Mouse (Mus musculus) brown adipose tissue, adult 24 weeks (tissue): ENCODE measurements around the gene Rpl21. TPM values are rescaled to one million over a fixed set of nuclear protein-coding genes. Genes with fewer than 3 reads are reported as not detected.
A peak's percentile ranks its signal among the peaks of the same experiment; 100 is the strongest.

Source experiments
- H3K27ac ChIP-seq: fragments of 200-500 bp; replicated peaks from 2 replicates; pipeline ENCODE4 v1.5.1; 2012; ENCODE audit warnings: low read depth, mild to moderate bottlenecking, low read length
- H3K4me1 ChIP-seq: fragments of 200-500 bp; 2 replicates; pipeline ENCODE4 v1.6.1; 2012; ENCODE audit warnings: low read length, mixed read lengths; ENCODE audit not compliant: control insufficient read depth, insufficient read depth, insufficient read length
- H3K4me3 ChIP-seq: fragments of 200-500 bp; 2 replicates; pipeline ENCODE4 v1.5.1; 2012; ENCODE audit warnings: low read depth, mild to moderate bottlenecking, low read length, moderate library complexity; ENCODE audit not compliant: insufficient read depth
- polyA plus RNA-seq: library from polyadenylated mRNA; stranded (reverse); fragments of >200 nt; gene quantifications from 2 replicates; pipeline ENCODE4 v1.2.4, GENCODE M21; 2012; ENCODE audit not compliant: missing spikeins, insufficient read depth, insufficient read length

Rpl21 gene
- 55.2 and 82.1 TPM in 2 replicates for polyA plus RNA-seq

DNA sequence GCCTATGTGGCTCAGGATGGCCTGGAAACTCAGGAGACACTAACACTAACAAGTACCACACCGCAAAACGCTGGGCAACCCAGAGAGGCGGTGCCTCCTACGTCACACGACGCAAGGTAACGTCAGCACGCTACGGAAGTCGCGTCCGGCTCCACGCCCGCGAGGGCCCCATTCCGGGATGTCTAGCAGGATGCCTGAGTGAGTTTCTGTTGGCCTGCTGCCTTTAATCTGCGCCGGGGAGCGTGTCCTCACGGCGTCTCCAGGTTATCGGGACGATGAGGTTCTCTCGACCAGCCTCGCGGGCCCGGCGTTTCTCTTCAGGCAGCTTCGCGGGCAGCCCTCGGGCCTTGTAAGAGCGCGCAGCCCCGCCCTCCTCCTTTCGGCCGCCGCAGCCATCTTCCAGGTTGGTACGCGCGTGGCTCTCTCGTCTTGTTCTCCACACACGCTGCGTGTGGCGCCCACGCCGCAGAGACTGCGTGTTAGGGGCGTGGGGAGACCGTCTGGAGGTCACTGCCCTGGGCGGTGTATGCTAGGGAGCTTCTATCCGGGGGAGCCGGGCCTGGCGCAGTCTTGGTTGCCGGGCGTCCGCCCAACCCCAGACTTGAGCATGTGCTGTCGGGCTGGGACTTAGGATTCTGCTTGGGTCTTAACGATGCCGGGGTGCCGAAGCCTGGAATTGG is at the start of gene Rpl21:
Gene Rpl21 (plus strand): TSS at position 122 of the 680 bp plus-strand sequence.
- Histone ChIP-seq H3K4me3 (peak within 1 kb of the TSS; percentile 80), H3K27ac (peak within 1 kb of the TSS; percentile 94), H3K4me1 (peaks cover 2% of the 10 kb centered on the region; the same call in 1 of the 2 replicates)

DNA sequence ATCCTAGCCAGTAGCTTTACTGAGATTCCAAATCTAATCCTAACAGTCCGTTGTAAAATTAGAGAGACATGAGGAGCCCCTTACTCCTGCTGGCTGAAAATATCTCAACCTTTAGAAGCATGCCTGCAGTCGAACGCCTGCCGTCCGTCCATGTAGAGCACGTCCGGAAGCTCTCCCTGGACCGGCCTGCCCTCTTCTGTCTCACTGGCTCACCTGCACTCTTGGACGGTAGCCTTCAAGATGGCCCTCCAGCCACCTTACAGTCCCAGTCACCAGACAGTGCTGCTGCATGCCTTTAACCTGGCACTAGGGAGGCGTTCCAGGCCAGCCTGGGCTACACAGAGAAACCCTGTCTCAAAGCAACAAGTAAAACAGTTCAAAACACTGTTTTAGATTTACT is 49.4 kb upstream of the Rpl21 start:
- Histone ChIP-seq H3K27ac (no peak overlapping the region), H3K4me1 (peaks cover 29% of the 10 kb centered on the region), H3K4me3 (no peak overlapping the region)

- peaks cover 30% of the 10 kb centered on the region for H3K4me1 ChIP-seq
- no peak overlapping the region for H3K4me3 ChIP-seq
- H3K27ac ChIP-seq, result no peak overlapping the region
Observed at GRCm38 (mm10) chr5:146783891-146784290, 48.8 kb upstream of the Rpl21 start.

DNA sequence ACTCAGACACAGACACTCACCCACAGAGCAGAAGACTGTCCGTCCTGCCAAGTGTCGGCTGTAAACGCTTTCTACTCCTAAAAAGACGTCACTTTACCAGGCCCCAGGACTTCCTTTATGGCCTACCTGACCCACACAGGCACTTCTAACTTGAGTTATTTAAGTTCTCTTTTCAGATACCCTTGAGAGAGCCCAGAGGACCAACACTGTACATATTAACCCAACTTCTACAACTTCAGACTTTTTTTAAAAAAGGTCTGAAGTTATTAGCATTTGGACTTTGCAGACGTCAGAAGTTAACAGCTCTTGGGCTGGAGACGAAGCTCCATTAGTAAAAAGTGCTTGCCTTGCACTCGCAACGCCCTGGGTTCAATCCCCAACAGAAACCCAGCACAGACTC is 46.6 kb upstream of the Rpl21 start:
- peaks cover 18% of the 10 kb centered on the region for H3K4me1 ChIP-seq
- no peak overlapping the region for H3K4me3 ChIP-seq
- H3K27ac ChIP-seq, result no peak overlapping the region

DNA sequence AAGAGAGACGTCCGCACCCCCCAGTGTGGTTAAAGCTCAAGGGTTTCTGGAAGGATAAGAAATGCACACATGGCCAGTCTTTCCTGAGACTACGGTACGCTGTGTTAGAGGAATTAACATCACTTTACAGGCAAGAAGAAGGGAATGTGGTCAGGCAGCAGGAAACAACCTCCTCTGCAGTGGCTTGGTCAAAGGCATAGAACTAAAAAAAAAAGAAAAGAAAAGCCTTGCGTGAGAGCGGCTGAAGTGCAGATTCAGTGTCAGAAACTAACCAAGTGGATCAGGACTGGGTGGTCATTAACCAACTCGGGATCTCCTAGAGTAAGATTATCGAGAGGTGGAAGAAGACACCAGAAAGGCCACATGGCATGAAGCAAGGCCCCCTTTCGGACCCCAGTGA is 43.3 kb upstream of the Rpl21 start:
- H3K4me3 ChIP-seq, result no peak overlapping the region
- H3K27ac ChIP-seq, result no peak overlapping the region
- peaks cover 24% of the 10 kb centered on the region for H3K4me1 ChIP-seq

GRCm38 (mm10) chr5:146790944-146791343 is 41.7 kb upstream of the Rpl21 start:
- Histone ChIP-seq H3K27ac (no peak overlapping the region), H3K4me1 (peaks cover 19% of the 10 kb centered on the region), H3K4me3 (no peak overlapping the region)

- Histone ChIP-seq H3K27ac (no peak overlapping the region), H3K4me1 (peaks cover 18% of the 10 kb centered on the region), H3K4me3 (peak overlapping the region; percentile 22)
Observed at GRCm38 (mm10) chr5:146792140-146792791, 40.4 kb upstream of the Rpl21 start.

DNA sequence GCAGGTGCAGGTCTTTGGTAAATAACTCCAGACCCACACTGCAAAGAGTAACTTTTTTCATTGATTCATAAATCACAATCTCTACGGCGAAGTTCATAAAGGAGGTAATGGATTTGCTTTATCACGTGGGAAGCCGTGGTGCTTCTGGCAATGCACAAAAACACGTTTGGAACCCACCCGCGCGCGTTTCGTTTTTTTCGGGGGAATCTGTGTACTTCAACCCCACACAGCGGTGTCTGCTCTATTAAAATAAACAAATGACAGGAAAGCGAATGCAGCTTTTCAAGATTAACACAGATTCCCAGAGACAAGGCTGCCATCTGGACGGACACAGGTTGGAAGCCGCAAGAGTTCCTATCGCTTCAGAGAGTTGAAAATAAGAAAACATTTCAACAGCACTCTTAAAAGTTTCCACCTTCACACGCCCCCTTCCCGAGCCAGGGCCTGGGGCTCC is 39.0 kb upstream of the Rpl21 start:
- Histone ChIP-seq H3K27ac (peak overlapping the region; percentile 75), H3K4me1 (peaks cover 16% of the 10 kb centered on the region), H3K4me3 (peak overlapping the region; percentile 98)

DNA sequence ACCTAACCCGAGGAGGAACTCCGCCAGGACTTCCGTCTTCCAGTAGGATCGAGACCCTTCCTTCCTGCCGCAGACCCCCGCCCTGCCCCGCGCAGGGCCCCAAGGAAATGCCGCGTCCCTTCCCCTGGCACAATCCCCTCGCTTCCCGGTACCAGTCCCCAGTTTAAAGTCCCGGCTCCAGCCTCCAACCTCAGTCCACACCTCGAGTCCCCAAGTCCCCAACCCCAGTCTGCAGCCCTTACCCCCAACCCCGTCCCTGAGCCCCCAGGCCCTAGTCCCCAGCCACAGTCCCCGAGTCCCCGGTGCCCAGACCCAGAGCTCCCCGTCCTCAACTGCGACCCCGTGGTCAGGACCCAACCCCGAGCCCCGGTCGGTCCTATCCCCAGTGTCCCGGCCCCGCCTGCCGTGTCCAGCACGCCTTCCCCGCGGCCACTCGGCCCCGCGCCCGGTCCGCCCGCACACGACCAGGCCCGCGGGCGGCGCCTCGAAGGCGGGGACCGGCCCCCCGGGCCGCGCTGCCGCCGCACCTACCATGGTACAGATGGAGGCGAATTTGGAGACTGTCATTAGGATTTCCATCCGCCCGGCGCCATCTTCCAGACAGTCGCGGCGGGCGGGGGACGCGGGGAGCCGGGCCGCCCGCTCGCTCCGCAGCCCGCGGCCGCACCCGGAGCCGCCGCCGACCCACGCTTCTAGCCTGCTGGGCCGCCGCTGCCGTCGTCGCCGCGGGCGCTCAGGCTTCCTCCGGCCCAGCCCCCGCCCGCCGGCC is 38.4 kb upstream of the Rpl21 start:
- Histone ChIP-seq H3K4me1 (peaks cover 16% of the 10 kb centered on the region), H3K27ac (peak overlapping the region; percentile 75), H3K4me3 (peak overlapping the region; percentile 98)

GRCm38 (mm10) chr5:146794853-146795252 is 37.8 kb upstream of the Rpl21 start, which contains the start of gene Usp12:
Gene Usp12 (minus strand): TSS chr5:146795006.
- Histone ChIP-seq H3K4me3 (peak within 1 kb of the TSS; percentile 98), H3K4me1 (peaks cover 16% of the 10 kb centered on the region), H3K27ac (peak within 1 kb of the TSS; percentile 75)

GRCm38 (mm10) chr5:146795728-146796127 is 37.0 kb upstream of the Rpl21 start:
- no peak overlapping the region for H3K4me3 ChIP-seq
- H3K27ac ChIP-seq, result no peak overlapping the region
- peaks cover 16% of the 10 kb centered on the region for H3K4me1 ChIP-seq

DNA sequence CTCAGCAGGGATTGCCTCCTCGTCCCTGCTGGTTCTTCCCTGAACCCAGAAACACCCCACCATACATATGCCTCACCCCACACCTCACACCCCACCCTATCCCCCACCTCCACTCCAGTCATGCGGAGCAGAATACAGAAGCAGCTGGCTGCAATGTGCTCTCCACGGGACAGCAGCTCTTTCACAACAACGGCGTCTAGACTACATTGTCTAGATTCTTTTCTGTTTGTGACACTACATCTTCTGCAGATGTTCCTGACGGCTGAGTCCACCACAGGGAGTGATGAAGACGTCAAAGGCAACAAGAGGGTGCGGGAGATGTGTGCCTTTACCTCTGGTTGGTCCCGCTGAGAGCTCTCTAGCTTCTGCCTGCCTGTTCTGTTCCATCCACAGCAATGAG is 34.7 kb upstream of the Rpl21 start:
- Histone ChIP-seq H3K4me1 (peaks cover under 1% of the 10 kb centered on the region; the same call in 1 of the 2 replicates), H3K27ac (no peak overlapping the region), H3K4me3 (no peak overlapping the region)

- Histone ChIP-seq H3K27ac (0 out of 2 replicates have a peak overlapping the region, but pooled peaks have one; percentile 36), H3K4me1 (no peaks in the 10 kb centered on the region), H3K4me3 (no peak overlapping the region)
Observed at GRCm38 (mm10) chr5:146806004-146806430, 26.7 kb upstream of the Rpl21 start.

- no peak overlapping the region for H3K4me3 ChIP-seq
- no peaks in the 10 kb centered on the region for H3K4me1 ChIP-seq
- no peak overlapping the region for H3K27ac ChIP-seq
Observed at GRCm38 (mm10) chr5:146809951-146810350, 22.7 kb upstream of the Rpl21 start.

DNA sequence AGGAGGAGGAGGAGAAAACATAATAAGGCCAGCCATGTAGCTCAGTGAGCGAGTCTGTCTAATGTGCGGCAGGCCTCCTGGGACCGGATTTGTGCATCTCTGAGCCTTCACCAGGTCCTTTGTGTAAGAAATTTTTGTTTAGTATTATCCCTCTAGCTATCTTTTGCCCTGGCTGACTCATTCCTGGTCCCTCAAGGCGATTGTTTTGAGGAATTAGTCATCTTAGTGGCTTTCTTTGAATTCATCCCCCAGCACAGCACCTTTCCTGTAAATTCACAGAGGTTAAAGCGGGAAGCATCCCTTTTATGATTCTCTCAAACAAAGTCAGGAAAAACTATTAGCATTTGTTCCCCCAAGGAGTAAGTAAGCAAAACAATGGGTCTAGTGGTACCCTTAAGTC is 19.8 kb upstream of the Rpl21 start:
- H3K4me3 ChIP-seq, result no peak overlapping the region
- H3K27ac ChIP-seq, result no peak overlapping the region
- H3K4me1 ChIP-seq, result no peaks in the 10 kb centered on the region
